Mouse (Mus musculus) limb, embryonic 14.5 days (tissue): Measurements from ENCODE around the gene Rln1. TPM values are rescaled to one million over a fixed set of nuclear protein-coding genes. Genes with fewer than 3 reads are reported as not detected.

Experiments
- ATAC-seq: fragments of 200-750 bp; cut with Nextera tagmentation; 2 replicates; pipeline ENCODE4 v1.8.0; 2017; ENCODE audit warnings: low read depth, moderate number of reproducible peaks, moderate TSS enrichment; ENCODE audit not compliant: low FRiP score
- DNase-seq: peaks from one replicate; pipeline ENCODE4 v3.0.0-alpha.2; 2015; ENCODE audit warnings: low spot score
- H3K27ac ChIP-seq: fragments of 300-500 bp; sonication (generic); replicated peaks from 2 replicates; pipeline ENCODE4 v1.5.1; 2014; ENCODE audit warnings: low read depth, mild to moderate bottlenecking, low read length, moderate library complexity, mixed read lengths
- H3K27me3 ChIP-seq: fragments of 300-500 bp; sonication (generic); 2 replicates; pipeline ENCODE4 v1.6.1; 2014; ENCODE audit warnings: low read length, mixed read lengths; ENCODE audit not compliant: control insufficient read depth, insufficient read depth
- H3K36me3 ChIP-seq: fragments of 300-500 bp; sonication (generic); 2 replicates; pipeline ENCODE4 v1.6.1; 2014; ENCODE audit warnings: mild to moderate bottlenecking, low read length, moderate library complexity, mixed read lengths; ENCODE audit not compliant: control insufficient read depth, insufficient read depth
- H3K4me1 ChIP-seq: fragments of 300-500 bp; sonication (generic); 2 replicates; pipeline ENCODE4 v1.6.1; 2014; ENCODE audit warnings: antibody characterized with exemption, low read length, mixed read lengths; ENCODE audit not compliant: control insufficient read depth, insufficient read depth
- H3K4me2 ChIP-seq: fragments of 300-500 bp; sonication (generic); replicated peaks from 2 replicates; pipeline ENCODE4 v1.6.1; 2014; ENCODE audit warnings: low read depth, mild to moderate bottlenecking, low read length, moderate library complexity; ENCODE audit not compliant: severe bottlenecking
- H3K4me3 ChIP-seq: fragments of 300-500 bp; sonication (generic); replicated peaks from 2 replicates; pipeline ENCODE4 v1.5.1; 2014; ENCODE audit warnings: low read length
- H3K9ac ChIP-seq: fragments of 300-500 bp; sonication (generic); 2 replicates; pipeline ENCODE4 v1.6.1; 2014; ENCODE audit warnings: mild to moderate bottlenecking, low read depth, low read length, moderate library complexity; ENCODE audit not compliant: severe bottlenecking
- H3K9me3 ChIP-seq: fragments of 300-500 bp; sonication (generic); 2 replicates; pipeline ENCODE4 v1.6.1; 2016; ENCODE audit warnings: low read length; ENCODE audit not compliant: control insufficient read depth
- POLR2A ChIP-seq: fragments of 200-500 bp; IDR thresholded peaks from 2 replicates; pipeline ENCODE4 v1.8.0; 2012; ENCODE audit warnings: inconsistent platforms, mild to moderate bottlenecking, moderate library complexity, borderline replicate concordance; ENCODE audit not compliant: insufficient read depth, insufficient read length; ENCODE audit errors: extremely low read depth
- WGBS: fragments of 180-500 bp; shearing (Covaris S2); extraction: QIAGEN DNeasy Blood & Tissue Kit; methylation state at CpG from one replicate; pipeline ENCODE4 v1.1.7; 2014; 5-methylcytosine and 5-hydroxymethylcytosine counted together
- polyA plus RNA-seq, 2 experiments: library from polyadenylated mRNA; depleted of rRNA in 1 of 2; stranded (reverse) in 1 of 2; unstranded in 1 of 2; fragments of >200 nt; fragmentation: Nextera tagmentation in 1 of 2; extraction: Ambion mirVana in 1 of 2; gene quantifications; 2 replicates each; pipeline versions ENCODE4 v1.2.1 to v1.2.3; 2012 to 2014

Rln1 gene
- polyA plus RNA-seq, 2 experiments: 0.19 TPM; not detected in 1

GRCm38 (mm10) chr19:29292546-29292945 lies 41.9 kb downstream of the Rln1 start:
- H3K36me3 ChIP-seq: peaks cover 36% of the 10 kb centered on the region
- TF ChIP-seq POLR2A: no peak
- no peak overlapping the region for H3K4me2 ChIP-seq
- H3K4me1 ChIP-seq: no peaks in the 10 kb centered on the region
- DNase-seq: no peak
- 81% methylated on average over 4 of the region's 4 CpGs for WGBS
- H3K4me3 ChIP-seq: no peak overlapping the region
- no peak for ATAC-seq
- H3K27me3 ChIP-seq: no peaks in the 10 kb centered on the region
- H3K9me3 ChIP-seq: no peaks in the 10 kb centered on the region
- H3K9ac ChIP-seq: no peak overlapping the region
- H3K27ac ChIP-seq: no peak overlapping the region

DNA sequence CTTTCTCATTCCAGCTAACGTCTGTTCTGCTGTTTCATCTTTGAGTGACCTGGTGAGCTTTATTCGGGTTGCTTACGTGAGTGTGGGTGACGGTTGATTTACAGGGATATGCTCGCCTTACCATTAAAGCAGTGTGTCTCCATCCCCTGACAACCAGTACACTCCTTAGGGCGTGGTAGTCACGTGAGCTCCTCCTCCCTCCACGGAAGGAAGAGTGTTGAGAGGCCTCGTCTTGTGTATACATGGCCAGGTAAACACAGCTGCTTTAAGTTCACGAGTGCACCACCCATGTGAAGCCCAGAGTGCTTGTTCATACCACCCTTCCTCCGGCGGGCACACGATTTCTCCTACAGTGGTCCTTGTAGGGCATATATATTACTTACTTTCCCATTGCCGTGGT lies 42.9 kb downstream of the Rln1 start:
- WGBS: 79% methylated on average over 14 of the region's 14 CpGs

GRCm38 (mm10) chr19:29287863-29288262 lies 46.6 kb downstream of the Rln1 start:
- no peaks in the 10 kb centered on the region for H3K27me3 ChIP-seq
- no peaks in the 10 kb centered on the region for H3K4me1 ChIP-seq
- H3K36me3 ChIP-seq: peaks cover 43% of the 10 kb centered on the region
- no peak overlapping the region for H3K4me2 ChIP-seq
- no peaks in the 10 kb centered on the region for H3K9me3 ChIP-seq
- WGBS: 66% methylated on average over 8 of the region's 8 CpGs
- no peak overlapping the region for H3K9ac ChIP-seq
- ATAC-seq (no peak), DNase-seq (no peak)
- H3K4me3 ChIP-seq: no peak overlapping the region
- no peak overlapping the region for H3K27ac ChIP-seq
- no peak for TF ChIP-seq POLR2A

More for the DNA sequence above, 42.9 kb downstream of the Rln1 start:
- no peaks in the 10 kb centered on the region for H3K9me3 ChIP-seq
- no peaks in the 10 kb centered on the region for H3K4me1 ChIP-seq
- H3K4me2 ChIP-seq: no peak overlapping the region
- no peak for ATAC-seq
- H3K9ac ChIP-seq: no peak overlapping the region
- H3K36me3 ChIP-seq: peaks cover 32% of the 10 kb centered on the region
- no peak overlapping the region for H3K27ac ChIP-seq
- H3K4me3 ChIP-seq: no peak overlapping the region
- TF ChIP-seq POLR2A: no peak
- no peak for DNase-seq
- no peaks in the 10 kb centered on the region for H3K27me3 ChIP-seq

GRCm38 (mm10) chr19:29285451-29285869 lies 49.0 kb downstream of the Rln1 start:
- TF ChIP-seq POLR2A: no peak
- Histone ChIP-seq H3K36me3 (peaks cover 28% of the 10 kb centered on the region), H3K9me3 (no peaks in the 10 kb centered on the region), H3K27ac (no peak overlapping the region), H3K27me3 (no peaks in the 10 kb centered on the region), H3K4me1 (no peaks in the 10 kb centered on the region), H3K9ac (no peak overlapping the region), H3K4me2 (no peak overlapping the region), H3K4me3 (no peak overlapping the region)
- 31% methylated on average over 7 of the region's 7 CpGs for WGBS
- ATAC-seq: no peak
- DNase-seq: no peak

Other genes starting within 250 kb of the Rln1 start
- gene Rcl1, start 233.3 kb downstream of the Rln1 start, polyA plus RNA-seq (2012; rRNA removed): 28.2 and 30.9 TPM in 2 replicates
- 47.4 and 48.6 TPM in 2 replicates for gene Rcl1, start 233.3 kb downstream of the Rln1 start, polyA plus RNA-seq (2014; fragmentation: Nextera tagmentation; extraction: Ambion mirVana)
- gene Jak2, start 82.8 kb downstream of the Rln1 start, polyA plus RNA-seq (2012; rRNA removed): 13.1 and 15.7 TPM in 2 replicates
- gene Jak2, start 82.8 kb downstream of the Rln1 start, polyA plus RNA-seq (2014; fragmentation: Nextera tagmentation; extraction: Ambion mirVana): 15.2 and 16.4 TPM in 2 replicates
- 2.8 and 3.0 TPM in 2 replicates for gene Insl6, start 9.3 kb downstream of the Rln1 start, polyA plus RNA-seq (2012; rRNA removed)
- 5.6 and 6.7 TPM in 2 replicates for gene Insl6, start 9.3 kb downstream of the Rln1 start, polyA plus RNA-seq (2014; fragmentation: Nextera tagmentation; extraction: Ambion mirVana)
- gene Plgrkt, start 32.7 kb upstream of the Rln1 start, polyA plus RNA-seq (2012; rRNA removed): 36.7 and 47.5 TPM in 2 replicates
- 64.6 and 65.8 TPM in 2 replicates for gene Plgrkt, start 32.7 kb upstream of the Rln1 start, polyA plus RNA-seq (2014; fragmentation: Nextera tagmentation; extraction: Ambion mirVana)
- 0.47 and 0.77 TPM in 2 replicates for gene Cd274, start 32.8 kb upstream of the Rln1 start, polyA plus RNA-seq (2012; rRNA removed)
- 0.10 and 0.21 TPM in 2 replicates for gene Cd274, start 32.8 kb upstream of the Rln1 start, polyA plus RNA-seq (2014; fragmentation: Nextera tagmentation; extraction: Ambion mirVana)
- gene Pdcd1lg2, start 76.2 kb upstream of the Rln1 start, polyA plus RNA-seq (2012; rRNA removed): not detected in 2 replicates
- gene Pdcd1lg2, start 76.2 kb upstream of the Rln1 start, polyA plus RNA-seq (2014; fragmentation: Nextera tagmentation; extraction: Ambion mirVana): not detected in 2 replicates
- gene Ric1, start 187.6 kb upstream of the Rln1 start, polyA plus RNA-seq (2012; rRNA removed): 31.4 and 35.7 TPM in 2 replicates
- gene Ric1, start 187.6 kb upstream of the Rln1 start, polyA plus RNA-seq (2014; fragmentation: Nextera tagmentation; extraction: Ambion mirVana): 22.7 and 27.8 TPM in 2 replicates